Mouse (Mus musculus) thymus, adult 2 months (tissue): Measurements from ENCODE around the gene Gstp1. TPM values are rescaled to one million over a fixed set of nuclear protein-coding genes. Genes with fewer than 3 reads are reported as not detected.

Experiments
- DNase-seq: peaks from one replicate; pipeline ENCODE4 v3.0.0; 2021
- H3K27ac ChIP-seq: fragments of 200-500 bp; 2 replicates; pipeline ENCODE4 v1.5.1; 2012; ENCODE audit warnings: low read length, control low read depth; ENCODE audit not compliant: control insufficient read depth, insufficient read depth
- H3K27me3 ChIP-seq: fragments of 200-500 bp; 2 replicates; pipeline ENCODE4 v1.6.1; 2012; ENCODE audit warnings: mild to moderate bottlenecking, low read length, moderate library complexity, mixed read lengths; ENCODE audit not compliant: control insufficient read depth, insufficient read depth
- H3K36me3 ChIP-seq: fragments of 200-500 bp; 2 replicates; pipeline ENCODE4 v1.6.1; 2012; ENCODE audit warnings: mild to moderate bottlenecking, low read length, moderate library complexity; ENCODE audit not compliant: control insufficient read depth, insufficient read depth
- H3K4me1 ChIP-seq: fragments of 200-500 bp; replicated peaks from 2 replicates; pipeline ENCODE4 v1.6.1; 2012; ENCODE audit warnings: low read length; ENCODE audit not compliant: control insufficient read depth, insufficient read depth
- H3K4me3 ChIP-seq: fragments of 200-500 bp; 2 replicates; pipeline ENCODE4 v1.5.1; 2012; ENCODE audit warnings: mild to moderate bottlenecking, low read length, control low read depth, moderate library complexity; ENCODE audit not compliant: control insufficient read depth, insufficient read depth
- CTCF ChIP-seq: fragments of 200-500 bp; IDR thresholded peaks from 2 replicates; pipeline ENCODE4 v1.5.1; 2012; ENCODE audit warnings: mild to moderate bottlenecking, control low read depth, low read length, moderate library complexity, borderline replicate concordance; ENCODE audit not compliant: control insufficient read depth, poor library complexity, insufficient read depth; ENCODE audit errors: extremely low read depth
- POLR2A ChIP-seq: fragments of 200-500 bp; IDR thresholded peaks from 2 replicates; pipeline ENCODE4 v1.6.1; 2012; ENCODE audit warnings: mild to moderate bottlenecking, low read length, control low read depth, moderate library complexity; ENCODE audit not compliant: control insufficient read depth, poor library complexity, insufficient read depth; ENCODE audit errors: extremely low read depth
- WGBS: fragments of 180-500 bp; shearing (Covaris S2); methylation state at CpG from one replicate; pipeline ENCODE4 v1.1.7; 2018; 5-methylcytosine and 5-hydroxymethylcytosine counted together
- polyA plus RNA-seq: library from polyadenylated mRNA; depleted of rRNA; stranded (reverse); fragments of >200 nt; gene quantifications from 2 replicates; pipeline ENCODE4 v1.2.3, GENCODE M21; 2012

The Gstp1 gene
- polyA plus RNA-seq, 1 experiment, result 318 TPM

DNA sequence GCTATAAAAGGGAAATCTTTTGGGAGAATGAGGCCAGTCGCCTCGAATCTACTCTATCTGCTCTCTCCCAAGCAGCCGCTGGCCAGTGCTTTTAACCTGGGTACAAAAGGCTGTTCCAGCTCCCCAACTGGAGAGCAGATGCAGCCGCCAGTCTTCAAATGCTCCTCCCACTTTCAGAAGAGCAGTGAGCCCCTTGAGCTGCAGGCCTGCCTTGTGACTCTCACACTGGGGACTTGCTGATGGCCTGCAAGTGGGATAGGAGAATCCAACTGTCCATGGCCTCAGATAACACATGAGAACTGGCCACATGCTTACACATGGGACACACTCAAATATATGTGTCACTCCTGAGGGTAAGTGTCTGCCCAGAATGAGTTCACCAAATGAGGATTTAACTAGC, 18.9 kb upstream of the Gstp1 start:
- no peak for DNase-seq
- no peak overlapping the region for H3K4me3 ChIP-seq
- peaks cover 27% of the 10 kb centered on the region for H3K4me1 ChIP-seq
- 78% methylated on average over 4 of the region's 4 CpGs for WGBS
- no peaks in the 10 kb centered on the region for H3K27me3 ChIP-seq
- TF ChIP-seq POLR2A (no peak), CTCF (no peak)
- no peak overlapping the region for H3K27ac ChIP-seq
- no peaks in the 10 kb centered on the region for H3K36me3 ChIP-seq

DNA sequence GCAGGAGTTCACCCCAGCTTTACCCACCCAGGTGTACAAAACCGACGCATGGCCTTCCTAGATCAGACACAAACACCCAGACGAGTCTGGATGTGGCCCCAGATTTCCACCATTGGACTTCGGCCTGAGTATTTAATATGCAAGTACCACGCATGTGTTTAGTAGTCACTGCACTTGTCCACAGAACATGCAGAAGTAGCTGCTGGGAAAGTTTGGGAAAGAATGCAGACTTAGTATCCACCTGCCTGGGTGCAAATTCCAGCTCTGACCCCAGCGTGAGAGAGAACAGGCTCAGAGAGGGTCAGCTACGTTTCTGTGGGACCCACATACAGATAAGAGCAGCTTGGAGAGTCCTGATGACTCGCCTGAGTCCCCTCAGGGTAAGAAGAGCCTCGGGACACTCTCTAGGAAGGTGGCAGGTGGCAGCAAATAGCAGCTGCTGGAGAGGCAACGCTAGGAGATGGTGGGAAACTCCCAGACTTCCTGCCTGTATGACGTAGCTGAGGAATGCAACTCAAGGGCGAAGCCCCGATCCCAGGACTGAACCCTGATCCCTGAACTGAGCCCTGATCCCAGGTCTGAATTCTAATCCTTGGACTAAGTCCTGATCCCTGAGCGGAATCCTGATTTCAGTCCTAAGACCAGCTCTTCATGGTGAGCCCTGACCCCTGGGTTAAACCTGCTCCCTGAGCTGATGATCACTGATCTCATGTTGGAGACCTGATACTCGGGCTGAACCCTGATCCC, 18.3 kb upstream of the Gstp1 start:
- DNase-seq, result no peak
- WGBS, result 89% methylated on average over 15 of the region's 15 CpGs
- TF ChIP-seq POLR2A (no peak), CTCF (no peak)
- no peak overlapping the region for H3K27ac ChIP-seq
- no peaks in the 10 kb centered on the region for H3K36me3 ChIP-seq
- H3K4me3 ChIP-seq, result no peak overlapping the region
- H3K4me1 ChIP-seq, result peaks cover 25% of the 10 kb centered on the region
- H3K27me3 ChIP-seq, result no peaks in the 10 kb centered on the region

DNA sequence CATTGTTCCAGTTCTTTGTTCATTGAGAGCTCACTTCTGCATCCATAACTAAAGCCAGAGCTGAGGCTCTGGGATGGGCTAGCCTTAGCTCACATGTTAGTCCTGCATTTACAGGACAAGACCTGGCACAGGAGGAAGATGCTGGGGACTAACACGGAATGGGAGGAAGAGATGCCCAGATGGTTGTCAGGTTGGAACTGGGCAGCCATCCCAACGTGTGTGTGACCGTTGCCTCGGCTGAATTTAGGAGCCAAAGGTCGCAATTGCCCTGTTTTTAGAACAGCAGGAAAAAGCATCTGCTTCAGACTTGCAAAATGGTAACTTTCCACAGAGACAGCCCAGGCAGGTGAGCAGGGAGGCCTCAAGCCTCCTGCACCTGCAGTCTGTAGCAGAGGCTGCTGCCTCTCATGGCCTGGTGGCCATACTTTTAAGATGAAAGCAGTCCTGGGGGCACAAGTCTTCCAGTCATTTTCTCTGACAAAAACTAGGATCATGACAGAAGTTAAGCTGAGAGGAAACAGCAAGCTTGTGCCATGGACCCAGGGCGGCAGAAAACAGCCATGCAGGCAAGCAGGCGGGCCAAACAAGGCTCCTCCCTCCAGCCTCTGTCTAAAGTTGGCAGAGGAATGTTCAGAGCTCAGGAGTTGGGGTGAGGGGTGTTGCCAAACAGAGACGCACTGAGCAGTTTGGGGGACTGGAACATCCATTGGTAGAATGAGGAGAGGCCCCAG, 17.6 kb upstream of the Gstp1 start:
- H3K4me1 ChIP-seq, result peaks cover 23% of the 10 kb centered on the region
- no peaks in the 10 kb centered on the region for H3K27me3 ChIP-seq
- no peak for TF ChIP-seq CTCF
- no peak for TF ChIP-seq POLR2A
- 85% methylated on average over 8 of the region's 8 CpGs for WGBS
- no peak overlapping the region for H3K4me3 ChIP-seq
- no peak overlapping the region for H3K27ac ChIP-seq
- no peaks in the 10 kb centered on the region for H3K36me3 ChIP-seq
- DNase-seq, result no peak

DNA sequence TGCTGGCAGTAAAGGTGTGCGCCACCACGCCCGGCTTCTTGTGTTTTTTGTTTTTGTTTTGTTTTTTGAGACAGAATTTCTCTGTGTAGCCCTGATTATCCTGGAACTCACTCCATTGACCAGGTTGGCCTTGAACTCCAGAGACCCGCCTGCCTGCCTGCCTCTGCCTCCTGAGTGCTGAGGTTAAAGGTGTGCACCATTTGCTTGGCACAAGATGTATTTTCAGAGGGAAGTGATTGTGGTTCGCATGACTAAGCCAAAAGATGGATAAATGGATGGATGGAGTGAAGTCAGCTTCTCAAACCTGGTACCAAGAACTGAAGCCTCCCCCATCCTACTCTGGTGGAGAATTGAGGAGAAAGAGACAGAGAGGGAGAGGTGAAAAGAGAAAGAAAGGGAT, 16.8 kb upstream of the Gstp1 start:
- no peak overlapping the region for H3K4me3 ChIP-seq
- H3K27me3 ChIP-seq, result no peaks in the 10 kb centered on the region
- 93% methylated on average over 5 of the region's 5 CpGs for WGBS
- DNase-seq, result no peak
- no peak for TF ChIP-seq CTCF
- no peak for TF ChIP-seq POLR2A
- no peaks in the 10 kb centered on the region for H3K36me3 ChIP-seq
- no peak overlapping the region for H3K27ac ChIP-seq
- H3K4me1 ChIP-seq, result peaks cover 19% of the 10 kb centered on the region

DNA sequence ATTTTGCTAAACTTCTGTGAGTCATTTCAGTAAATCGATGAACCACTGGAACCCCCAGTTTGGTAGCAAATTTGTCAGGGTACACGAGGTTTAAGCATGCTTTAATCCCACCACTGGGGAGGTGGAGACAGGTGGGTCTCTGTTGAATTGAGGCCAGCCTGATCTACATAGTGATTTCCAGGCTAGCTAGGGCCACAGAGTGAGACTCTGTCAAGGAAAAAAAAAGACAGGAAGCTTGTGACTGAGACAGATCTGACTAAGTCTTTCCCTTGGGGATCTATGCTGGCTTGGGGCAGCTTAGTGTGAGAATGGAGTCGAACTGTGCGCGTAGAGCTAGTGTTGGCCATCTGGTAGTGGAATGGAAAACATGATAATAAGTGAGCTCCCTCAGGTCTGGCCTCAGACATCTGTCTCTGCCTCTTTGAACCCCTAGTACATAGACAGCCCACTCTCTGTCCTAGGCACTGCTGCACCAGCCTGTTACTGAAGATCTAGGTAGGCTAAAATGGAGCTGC, 14.8 kb upstream of the Gstp1 start:
- no peak for TF ChIP-seq POLR2A
- no peak for TF ChIP-seq CTCF
- 79% methylated on average over 5 of the region's 5 CpGs for WGBS
- no peaks in the 10 kb centered on the region for H3K36me3 ChIP-seq
- no peak overlapping the region for H3K4me3 ChIP-seq
- 0 out of 2 replicates have a peak, but pooled peaks cover 5% of the 10 kb centered on the region for H3K4me1 ChIP-seq
- no peak overlapping the region for H3K27ac ChIP-seq
- no peaks in the 10 kb centered on the region for H3K27me3 ChIP-seq
- no peak for DNase-seq

DNA sequence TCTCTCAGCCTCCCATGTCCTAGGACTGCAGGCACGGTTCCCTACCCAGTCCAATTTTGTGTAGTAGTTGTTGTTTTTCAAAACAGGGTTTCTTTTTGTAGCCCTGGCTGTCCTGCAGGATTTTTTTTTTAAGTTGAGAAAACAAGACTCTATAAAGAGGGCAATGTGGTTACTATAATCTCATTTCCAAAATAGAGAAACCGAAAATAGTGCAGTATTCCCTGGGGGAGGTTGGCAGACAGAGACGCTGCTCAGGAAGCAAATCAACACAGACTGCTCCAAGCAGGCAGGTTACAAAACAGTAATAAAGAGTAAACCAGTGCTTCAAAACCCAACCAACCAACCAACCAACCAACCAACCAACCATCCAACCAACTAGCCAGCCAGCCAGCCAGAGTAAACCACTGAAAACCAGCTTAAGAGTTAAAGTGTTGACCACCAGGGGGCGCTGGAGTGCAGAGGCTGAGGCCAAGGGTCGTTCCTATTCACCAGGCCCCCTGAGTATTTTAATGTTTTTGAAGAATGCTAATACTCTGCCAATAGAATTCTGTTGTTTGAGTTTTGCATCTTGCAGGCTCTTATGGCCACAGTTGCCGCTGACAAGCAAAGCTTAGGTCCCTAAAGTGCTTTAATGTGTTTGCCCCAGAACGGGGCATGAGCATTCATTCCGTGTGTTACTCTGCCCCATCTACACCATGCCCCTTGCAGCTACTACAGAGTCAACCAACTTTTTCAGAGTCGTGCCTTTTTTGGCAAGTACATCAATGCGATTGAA, 14.1 kb upstream of the Gstp1 start:
- peak; percentile 79 for DNase-seq
- WGBS, result 58% methylated on average over 10 of the region's 10 CpGs
- TF ChIP-seq CTCF, result peak; percentile 80; the same call in 1 of the 2 replicates
- TF ChIP-seq POLR2A, result no peak

More for the DNA sequence above, 14.1 kb upstream of the Gstp1 start:
- Histone ChIP-seq H3K27me3 (no peaks in the 10 kb centered on the region), H3K4me1 (0 out of 2 replicates have a peak, but pooled peaks cover 5% of the 10 kb centered on the region), H3K4me3 (no peak overlapping the region), H3K36me3 (no peaks in the 10 kb centered on the region), H3K27ac (no peak overlapping the region)
